Mouse (Mus musculus) brain, adult 2 months (tissue): ENCODE measurements around the gene Gm49345.

Experiments
- DNase-seq: peaks from one replicate; pipeline ENCODE4 v3.0.0; 2011; ENCODE audit warnings: low read depth, low spot score

Gm49345 gene

GRCm38 (mm10) chr13:67637294-67638007, at the start of gene Gm49345, which contains the start of gene Zfp729a:
Gm49345 (minus strand) TSS chr13:67637769.
Zfp729a (minus strand) TSS chr13:67637791.
- peak; percentile 98 for DNase-seq

GRCm38 (mm10) chr13:67686971-67687370, 49.4 kb upstream of the Gm49345 start, which contains the start of gene Zfp738:
Zfp738 (minus strand) TSS chr13:67687071.
- DNase-seq, result no peak

GRCm38 (mm10) chr13:67683841-67684240, 46.3 kb upstream of the Gm49345 start:
- DNase-seq, result peak; percentile 52

GRCm38 (mm10) chr13:67682959-67683735, 45.6 kb upstream of the Gm49345 start:
- peak; percentile 98 for DNase-seq

GRCm38 (mm10) chr13:67674902-67675301, 37.3 kb upstream of the Gm49345 start:
- no peak for DNase-seq

- no peak for DNase-seq
Measured at GRCm38 (mm10) chr13:67652496-67652895, 14.9 kb upstream of the Gm49345 start.

GRCm38 (mm10) chr13:67610108-67610507, 27.5 kb downstream of the Gm49345 start:
- peak; percentile 22 for DNase-seq

- DNase-seq, result peak; percentile 97
Measured at GRCm38 (mm10) chr13:67609066-67609876, 28.3 kb downstream of the Gm49345 start, which contains the start of gene Zfp729b. Zfp729b (minus strand) TSS chr13:67609707.

- DNase-seq, result no peak
Measured at GRCm38 (mm10) chr13:67572591-67573189, 64.9 kb downstream of the Gm49345 start.

GRCm38 (mm10) chr13:67553730-67554129, 83.8 kb downstream of the Gm49345 start, which contains the start of gene Zfp748:
Zfp748 (minus strand) TSS chr13:67553830.
- DNase-seq, result no peak

- peak; percentile 98 for DNase-seq
Measured at GRCm38 (mm10) chr13:67552505-67553346, 84.8 kb downstream of the Gm49345 start.

GRCm38 (mm10) chr13:67545941-67546340, 91.6 kb downstream of the Gm49345 start:
- DNase-seq, result no peak
